Mouse (Mus musculus): ENCODE measurements around the gene Clp1. TPM values are rescaled to one million over a fixed set of nuclear protein-coding genes. Genes with fewer than 3 reads are reported as not detected.
"Not testable (repeated sequence)": the region's sequence is repeated elsewhere in the genome, so short reads cannot be mapped to it uniquely, and the experiment has no call there.

Gene Clp1
- total RNA-seq, 2 experiments from 2014 or later = 13.0 to 15.2 TPM

DNA sequence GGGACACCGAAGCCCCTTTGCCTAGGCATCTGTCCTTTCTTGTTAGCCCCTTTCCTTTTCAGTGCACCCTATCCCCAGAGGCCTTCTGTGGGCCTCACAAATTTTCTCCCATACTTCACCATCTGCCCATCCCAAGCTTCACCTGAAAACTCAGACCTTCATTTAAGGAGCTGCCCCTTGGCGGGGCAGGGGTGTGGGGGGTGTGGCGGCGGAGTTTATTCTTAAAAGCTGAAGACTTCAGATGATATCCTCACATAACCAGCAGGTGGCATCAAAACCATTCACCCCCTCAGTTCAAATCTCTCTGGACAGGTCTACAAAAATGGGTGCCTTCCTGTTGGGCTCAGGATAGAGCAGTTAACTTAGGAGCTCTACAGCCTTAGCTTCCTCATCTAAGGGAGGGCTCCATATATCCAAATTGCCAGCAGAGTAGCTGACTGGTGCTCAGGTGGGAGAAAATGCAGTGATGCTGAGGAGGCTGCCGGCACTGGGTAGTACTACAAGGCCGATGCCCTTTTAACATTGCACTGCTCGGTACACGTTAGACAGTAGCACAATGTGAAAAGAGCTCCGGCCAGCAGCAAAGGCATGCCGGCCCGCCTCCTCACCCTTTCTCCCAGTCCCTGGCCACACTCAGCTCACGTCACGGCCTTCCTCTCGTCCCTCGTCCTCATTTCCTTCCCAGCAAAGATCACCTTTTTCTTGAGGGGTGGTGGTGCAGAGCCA lies 13.6 kb upstream of the Clp1 start:
- no peak for DNase-seq (ENCODE audit: low spot score in 2 of 2)

DNA sequence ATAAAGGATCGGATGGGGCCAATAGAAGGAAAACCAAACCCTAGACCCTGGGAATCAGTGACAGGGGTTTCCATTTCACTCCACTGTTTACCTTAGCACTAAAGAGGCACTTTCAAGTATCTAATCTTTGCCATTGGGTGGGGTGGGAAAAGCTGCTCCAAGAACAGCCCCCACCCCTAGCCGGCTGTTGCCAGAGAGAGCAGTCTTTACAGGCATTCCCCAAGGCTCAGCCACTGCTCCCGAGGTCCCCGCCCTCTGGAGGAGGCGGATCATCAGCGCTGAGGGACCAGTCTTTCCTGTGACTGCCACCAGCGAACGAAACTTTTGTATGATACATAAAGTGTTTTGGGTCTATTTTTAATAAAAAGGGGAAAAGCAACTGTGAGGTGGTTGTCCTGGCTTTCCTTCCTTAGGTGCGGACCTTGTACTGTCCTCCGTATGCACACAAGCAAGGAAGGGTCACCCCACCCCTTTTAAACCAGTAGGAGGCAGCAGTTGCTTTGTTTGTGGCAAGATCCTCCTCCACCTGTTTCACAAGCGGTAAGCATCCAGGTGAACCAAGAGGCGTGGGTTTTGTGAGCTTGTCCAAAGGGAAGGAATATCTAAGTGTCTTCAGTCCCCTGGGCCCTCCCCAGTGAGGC lies 11.2 kb upstream of the Clp1 start:
- DNase-seq (ENCODE audit: low spot score in 2 of 2) = no peak

DNA sequence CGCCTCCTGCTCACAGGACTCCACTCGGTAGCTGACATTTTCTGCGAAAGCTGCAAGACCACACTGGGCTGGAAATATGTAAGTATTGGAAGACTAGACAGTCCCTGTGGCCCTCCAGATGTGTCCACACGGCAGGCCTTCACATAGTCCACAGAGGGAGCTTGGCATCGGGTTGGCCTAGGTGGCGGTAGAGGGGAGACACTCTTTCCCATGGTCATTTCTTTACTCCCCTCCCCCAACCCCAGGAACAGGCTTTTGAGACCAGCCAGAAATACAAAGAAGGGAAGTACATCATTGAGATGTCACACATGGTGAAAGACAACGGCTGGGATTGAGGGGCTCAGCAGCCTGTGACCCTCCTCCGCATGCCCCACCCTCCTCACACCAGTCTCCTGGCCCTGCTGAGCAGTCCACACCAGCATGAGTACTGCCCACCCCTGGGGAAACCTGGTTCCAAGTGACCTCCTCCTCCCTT lies 10.3 kb upstream of the Clp1 start:
- DNase-seq (ENCODE audit: low spot score in 2 of 2) = no peak

DNA sequence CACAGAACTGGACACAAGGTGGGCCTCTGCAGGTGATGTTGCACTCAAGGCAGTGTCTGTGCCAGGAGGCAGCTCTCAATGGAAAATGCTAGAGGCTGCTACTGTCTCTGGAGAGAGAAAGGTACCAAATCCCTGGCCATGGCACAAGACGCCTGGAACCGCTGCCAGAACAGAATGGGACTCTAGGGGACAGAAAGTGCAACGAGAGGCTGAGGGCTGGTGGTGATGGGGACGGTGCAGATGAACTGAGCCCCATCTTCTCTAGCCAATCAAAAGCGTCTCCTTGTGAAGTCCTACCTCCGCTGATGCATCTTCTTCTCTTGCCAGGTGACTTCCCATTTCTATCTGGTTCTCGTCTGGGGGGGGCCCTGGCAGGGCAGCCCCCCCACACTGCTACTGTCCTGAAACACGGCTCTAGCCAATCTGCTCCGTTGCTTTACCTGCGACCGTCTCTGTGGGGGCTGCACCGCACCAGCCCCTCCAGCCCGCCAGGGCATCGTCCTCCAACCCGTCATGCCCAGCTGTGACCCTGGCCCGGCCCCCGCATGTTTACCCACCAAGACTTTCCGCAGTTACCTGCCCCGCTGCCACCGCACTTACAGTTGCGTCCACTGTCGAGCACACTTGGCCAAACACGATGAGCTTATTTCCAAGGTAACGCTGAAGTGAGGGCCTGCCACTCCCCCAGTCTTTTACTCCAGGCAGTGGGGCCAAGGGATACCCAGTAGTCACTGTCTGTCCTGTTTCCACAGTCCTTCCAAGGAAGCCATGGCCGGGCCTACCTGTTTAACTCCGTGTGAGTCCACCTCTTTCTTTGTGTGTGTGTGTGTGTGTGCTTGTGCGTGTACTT lies 9.4 kb upstream of the Clp1 start:
- no peak for DNase-seq (ENCODE audit: low spot score in 2 of 2)

DNA sequence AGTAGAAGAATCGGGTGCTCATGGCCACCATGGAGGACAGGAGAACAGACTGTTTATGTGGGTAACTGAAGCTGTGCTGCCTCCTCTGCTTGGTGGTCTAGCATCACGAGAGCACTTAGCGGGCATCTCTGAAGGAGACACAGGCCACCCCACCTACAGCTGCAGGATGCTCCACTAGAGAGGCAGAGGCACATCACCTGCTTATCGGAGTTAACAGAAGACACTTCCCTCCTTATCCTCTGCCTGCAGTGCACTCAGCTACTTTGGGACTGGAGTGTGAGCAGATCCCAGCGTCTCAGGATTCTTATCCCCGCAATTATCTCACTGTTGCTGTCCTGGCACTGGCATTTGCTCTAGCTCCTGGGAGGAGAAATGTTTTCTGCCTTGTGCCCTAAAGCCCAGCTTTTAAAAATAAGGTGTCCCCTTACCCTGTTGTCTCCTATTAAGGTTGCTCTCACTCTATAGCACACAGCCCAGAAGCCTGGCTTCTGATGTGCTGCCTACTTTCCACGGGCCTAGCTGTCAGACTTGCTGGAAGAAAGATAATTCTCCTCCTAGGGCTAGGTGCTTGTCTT lies 8.3 kb upstream of the Clp1 start:
- DNase-seq (ENCODE audit: low spot score in 2 of 2) = no peak

DNA sequence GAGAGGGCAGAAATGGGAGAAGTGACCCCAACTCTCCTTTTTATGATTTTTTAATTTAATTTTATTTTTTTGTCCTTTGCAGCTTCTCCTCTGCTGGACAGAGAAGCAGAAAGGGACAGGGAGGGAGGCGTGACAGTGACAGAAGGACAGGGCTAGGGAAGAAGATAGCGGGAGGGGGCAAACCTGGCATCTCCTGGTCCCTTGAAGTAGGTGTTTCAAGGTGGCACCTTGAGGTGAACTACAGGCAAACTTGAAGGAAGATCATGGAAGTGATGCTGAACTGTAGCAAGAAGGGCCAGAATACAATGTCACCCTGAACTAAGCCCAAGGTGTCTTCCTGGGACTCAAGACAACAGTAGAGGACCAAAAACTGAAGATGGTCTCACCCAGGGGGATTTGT lies 7.8 kb upstream of the Clp1 start:
- no peak for DNase-seq (ENCODE audit: low spot score in 2 of 2)

DNA sequence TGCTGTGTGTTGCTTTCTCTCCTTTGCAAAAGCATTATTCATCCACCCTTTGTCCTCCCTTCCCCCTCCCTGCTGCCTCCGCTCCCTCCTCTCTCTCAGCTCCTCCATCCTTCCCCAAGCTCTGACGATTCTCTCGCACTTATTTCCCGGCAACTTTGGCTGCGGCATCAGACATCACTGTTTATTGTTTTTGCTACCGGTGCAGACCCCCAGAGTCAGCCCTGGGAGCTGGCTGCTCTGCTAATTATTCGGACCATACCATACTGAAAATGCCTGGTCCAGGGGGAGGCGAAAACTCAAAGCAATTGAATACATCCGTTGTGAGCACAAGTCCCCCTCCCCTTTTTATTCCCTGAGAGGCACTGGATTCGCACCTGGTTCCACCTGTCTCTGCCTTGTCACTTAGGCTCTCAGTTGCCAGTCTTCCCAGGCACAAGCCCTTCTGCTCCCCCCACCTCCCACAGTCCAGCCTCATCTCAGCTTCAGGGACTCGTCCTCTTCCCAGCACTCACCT lies 7.3 kb upstream of the Clp1 start:
- no peak for DNase-seq (ENCODE audit: low spot score in 2 of 2)

DNA sequence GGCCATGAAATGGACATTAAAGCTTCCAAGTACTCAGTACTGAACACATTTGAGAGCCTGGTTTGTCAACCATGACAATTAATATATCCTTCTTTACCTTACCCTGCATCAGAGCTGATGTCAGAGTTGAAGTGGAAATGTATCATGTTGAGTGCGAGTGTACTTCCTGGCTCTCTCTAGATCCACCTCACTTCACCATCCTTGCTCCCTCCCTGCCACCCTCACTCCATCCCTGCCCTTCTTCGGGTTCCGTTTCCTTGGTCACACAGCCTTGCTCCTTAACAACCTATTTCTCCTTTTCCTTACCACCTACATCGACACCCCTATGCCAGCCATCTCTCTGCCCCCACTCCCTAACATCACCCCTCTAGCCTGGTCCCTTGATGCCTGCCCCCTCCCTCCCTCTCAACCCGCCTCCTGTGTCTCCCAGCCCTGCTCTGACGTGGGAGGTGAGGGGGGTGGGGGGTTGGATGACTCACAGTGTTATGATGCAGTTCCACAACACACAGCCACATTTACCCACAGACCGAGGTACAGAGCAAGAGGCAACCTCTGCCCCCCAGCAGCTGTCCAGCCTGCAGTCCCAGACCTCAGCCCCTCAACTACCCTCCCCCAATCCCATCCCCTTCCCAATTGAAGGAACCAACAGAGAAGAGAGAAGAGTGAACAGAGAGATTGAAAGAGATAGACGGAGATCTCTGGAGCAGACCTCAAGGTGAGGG lies 6.6 kb upstream of the Clp1 start, which contains the start of gene Ypel4:
Gene Ypel4, plus strand, starts transcription at position 480 of the 722 bp plus-strand sequence.
- DNase-seq (ENCODE audit: low spot score in 2 of 2) = no peak

DNA sequence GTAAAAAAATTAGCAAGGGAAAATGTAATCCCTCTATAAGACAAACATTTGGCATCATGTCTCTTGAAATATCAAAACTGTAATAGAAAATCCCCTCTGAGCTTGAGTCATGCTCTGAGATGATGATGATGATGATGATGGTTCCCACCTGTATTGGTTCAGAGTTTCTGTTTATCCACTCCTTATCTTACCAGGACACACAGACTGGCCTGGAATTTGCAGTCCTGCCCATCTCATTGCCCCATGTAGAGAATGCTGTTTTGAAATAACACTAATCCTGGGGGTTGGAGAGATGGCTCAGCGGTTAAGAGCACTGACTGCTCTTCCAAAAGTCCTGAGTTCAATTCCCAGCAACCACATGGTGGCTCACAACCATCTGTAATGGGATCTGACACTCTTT lies 5.2 kb upstream of the Clp1 start:
- DNase-seq (ENCODE audit: low spot score in 2 of 2) = no peak

DNA sequence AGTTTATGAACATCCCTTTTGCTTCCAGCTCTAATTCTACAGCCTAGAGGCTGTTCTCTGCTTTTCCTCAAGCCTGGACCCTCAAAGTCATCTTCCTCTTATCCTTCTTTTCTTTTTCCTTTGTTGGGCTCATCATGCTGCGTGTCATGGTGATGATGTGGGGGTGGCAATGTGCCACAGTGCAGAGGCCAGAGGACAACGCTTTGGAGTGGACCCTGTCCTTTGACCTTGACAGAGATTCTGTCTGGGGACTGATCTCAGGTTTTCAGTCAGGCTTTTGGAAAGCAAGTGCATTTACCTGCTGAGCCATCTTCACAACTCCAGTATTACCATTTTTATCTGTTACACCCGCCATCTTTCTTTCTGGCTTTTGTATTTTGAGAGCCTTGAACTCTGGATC lies 4.1 kb upstream of the Clp1 start:
- DNase-seq (ENCODE audit: low spot score in 2 of 2) = no peak

DNA sequence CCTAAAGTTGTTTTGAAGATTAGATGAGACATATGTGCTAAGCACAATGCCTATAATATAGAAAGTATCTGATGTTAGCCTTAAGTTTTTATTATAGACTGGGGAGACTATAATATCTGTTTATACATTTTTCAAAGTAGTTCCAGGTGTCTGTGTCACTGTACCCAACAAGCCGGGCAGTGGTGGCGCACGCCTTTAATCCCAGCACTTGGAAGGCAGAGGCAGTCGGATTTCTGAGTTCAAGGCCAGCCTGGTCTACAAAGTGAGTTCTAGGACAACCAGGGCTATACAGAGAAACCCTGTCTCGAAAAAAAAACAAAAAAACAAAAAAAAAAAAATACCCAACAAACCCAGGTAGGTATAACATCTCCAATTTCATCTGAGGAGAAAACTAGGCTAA lies 1.0 kb upstream of the Clp1 start:
- DNase-seq (ENCODE audit: low spot score in 2 of 2) = not testable (repeated sequence)

DNA sequence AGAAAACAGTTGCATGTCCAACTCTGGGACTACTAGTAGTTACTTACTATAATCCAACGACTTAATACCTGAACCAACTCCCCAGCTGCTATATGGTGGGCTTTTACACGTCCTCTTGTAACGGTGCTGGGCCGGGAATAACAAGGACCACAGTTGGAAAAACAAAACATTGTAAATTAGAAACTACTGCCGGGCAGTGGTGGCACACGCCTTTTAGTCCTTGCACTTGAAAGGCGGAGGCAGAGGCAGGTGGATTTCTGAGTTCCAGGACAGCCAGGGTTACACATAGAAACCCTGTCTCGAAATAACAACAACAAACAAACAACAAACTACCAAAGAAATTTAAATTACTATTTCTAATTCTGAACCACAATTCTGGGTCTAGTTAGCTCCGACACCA lies 434 bp downstream of the Clp1 start:
- DNase-seq (ENCODE audit: low spot score in 2 of 2) = no peak

DNA sequence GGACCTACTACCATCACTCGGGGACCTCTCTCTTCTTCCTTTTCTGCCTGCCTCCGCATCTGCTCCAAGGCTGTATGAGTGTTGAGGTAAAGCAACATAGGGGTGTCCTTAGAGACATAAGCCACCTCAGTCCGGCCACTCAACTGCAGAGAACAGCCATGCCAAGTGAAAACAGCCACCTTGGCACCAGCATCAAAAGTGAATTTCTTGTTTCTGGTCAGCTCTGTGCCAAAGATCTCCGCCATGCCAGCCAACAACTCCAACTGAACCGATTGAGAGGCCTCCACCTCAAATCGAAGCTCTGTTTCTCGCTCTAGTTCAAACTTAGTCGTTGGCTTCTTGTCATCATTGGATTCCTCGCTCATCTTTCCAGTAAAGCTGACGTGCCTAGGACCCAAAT lies 1.4 kb downstream of the Clp1 start:
- no peak for DNase-seq (ENCODE audit: low spot score in 2 of 2)

DNA sequence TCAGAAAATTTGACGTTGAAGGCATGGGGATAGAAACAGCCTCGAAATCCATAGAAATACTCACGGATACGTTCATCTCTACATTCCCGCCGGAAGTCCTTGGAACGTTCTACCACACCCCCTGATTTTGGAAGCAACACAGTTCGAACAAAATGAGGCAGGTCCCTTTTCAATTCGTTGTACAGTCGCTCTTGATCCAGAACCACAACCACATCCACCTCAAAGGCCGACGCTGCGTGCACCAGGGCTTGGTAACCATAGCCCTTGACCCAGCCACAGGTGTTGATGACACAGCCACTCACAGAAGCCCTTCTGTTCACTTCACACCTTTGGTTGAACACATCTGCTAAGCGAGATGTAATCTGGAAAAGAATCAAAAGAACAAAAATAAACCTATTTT lies 3.3 kb downstream of the Clp1 start:
- no peak for DNase-seq (ENCODE audit: low spot score in 2 of 2)

DNA sequence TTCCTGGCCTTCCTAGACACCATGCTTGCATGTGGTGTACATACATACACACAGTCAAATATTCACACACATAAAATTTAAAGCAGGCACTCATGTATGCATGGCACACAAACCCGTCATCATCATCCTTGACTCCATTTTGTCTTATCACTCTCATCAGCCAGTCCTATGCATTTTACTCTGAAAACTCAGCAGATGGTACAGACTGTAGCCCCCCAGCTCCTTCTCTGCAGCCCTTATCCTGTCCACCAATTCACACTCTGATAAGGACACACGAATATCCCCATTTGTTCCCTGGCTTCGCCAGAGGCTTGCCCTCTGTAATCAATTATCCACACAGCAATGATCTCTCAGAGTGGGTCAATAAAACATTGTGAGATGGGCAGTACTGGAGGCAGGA lies 6.0 kb downstream of the Clp1 start:
- DNase-seq (ENCODE audit: low spot score in 2 of 2) = no peak

DNA sequence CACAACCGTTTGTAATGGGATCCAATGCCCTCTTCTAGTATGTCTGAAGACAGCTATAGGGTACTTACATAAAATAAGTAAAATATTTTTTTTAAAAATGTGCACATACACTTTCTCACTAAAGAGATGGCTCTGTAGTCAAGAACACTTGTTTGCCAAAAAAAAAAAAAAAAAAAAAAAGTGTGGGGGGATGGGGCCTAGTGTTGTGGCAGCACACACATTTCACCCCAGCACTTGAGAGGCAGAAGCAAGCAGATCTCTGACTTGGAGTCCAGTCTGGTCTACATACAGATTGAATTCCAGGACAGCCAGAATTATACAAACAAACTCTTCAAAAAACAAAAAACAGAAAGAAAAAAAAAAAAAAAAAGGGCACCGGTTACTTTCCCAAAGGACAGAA lies 6.4 kb downstream of the Clp1 start:
- DNase-seq (ENCODE audit: low spot score in 2 of 2) = no peak

DNA sequence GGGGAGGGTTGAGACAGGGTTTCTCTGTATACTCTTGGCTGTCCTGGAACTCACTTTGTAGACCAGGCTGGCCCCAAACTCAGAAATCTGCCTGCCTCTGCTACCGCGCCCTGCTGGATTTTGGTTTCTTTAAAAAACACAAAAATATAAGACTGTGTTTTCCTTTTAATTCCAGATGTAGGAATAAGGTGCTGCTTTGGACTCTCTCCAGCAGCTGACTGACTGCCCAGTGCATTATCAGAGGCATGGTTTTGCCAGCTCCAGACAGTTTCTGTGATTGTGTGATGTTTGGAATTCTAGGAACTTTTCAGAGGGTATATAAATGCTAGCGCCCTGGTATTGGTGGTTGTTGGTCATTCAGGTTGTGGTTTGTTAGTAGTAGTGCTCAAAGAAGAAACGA lies 9.8 kb downstream of the Clp1 start:
- no peak for DNase-seq (ENCODE audit: low spot score in 2 of 2)

DNA sequence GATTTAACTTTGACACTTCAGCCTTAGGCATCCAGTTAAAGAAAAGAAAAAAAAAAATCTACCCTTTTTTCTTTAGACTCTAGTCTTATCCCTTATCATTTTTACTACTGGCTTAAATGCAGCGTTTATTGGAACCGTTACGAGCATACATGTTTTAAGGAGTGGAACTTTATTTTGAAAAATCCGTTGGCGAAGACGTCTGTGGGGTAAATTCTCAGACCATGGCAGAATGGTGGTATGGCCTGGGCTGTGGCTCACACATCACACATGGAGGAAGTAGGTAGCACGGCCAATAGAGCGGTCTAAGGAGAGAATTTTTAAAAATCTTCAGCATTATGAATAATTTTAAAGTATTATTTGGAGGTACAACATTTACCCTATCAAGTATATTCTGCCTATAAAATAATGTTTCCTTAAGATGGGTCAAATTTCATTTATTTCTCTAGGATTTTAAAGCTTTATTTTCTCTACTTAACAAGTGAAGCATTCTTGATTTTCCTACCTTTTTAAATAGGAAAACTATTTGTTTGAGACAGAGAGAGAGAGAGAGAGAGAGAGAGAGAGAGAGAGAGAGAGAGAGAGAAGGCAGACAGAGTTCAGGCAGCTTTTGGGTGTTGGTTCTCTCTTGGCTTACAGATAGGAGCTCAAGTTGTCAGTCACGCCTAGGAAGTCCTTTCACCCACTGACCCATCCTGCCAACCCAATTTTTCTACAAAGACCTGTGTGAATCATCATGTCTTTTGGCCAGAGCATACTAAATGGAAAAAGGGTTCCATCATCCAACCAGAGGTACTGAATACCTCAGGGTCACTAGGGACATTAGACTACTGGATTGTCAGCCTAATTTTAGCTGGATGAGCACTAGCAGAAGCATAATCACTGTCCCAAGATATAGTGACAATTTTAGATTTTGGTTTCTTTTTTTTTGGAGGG lies 10.5 kb downstream of the Clp1 start:
- no peak for DNase-seq (ENCODE audit: low spot score in 2 of 2)

DNA sequence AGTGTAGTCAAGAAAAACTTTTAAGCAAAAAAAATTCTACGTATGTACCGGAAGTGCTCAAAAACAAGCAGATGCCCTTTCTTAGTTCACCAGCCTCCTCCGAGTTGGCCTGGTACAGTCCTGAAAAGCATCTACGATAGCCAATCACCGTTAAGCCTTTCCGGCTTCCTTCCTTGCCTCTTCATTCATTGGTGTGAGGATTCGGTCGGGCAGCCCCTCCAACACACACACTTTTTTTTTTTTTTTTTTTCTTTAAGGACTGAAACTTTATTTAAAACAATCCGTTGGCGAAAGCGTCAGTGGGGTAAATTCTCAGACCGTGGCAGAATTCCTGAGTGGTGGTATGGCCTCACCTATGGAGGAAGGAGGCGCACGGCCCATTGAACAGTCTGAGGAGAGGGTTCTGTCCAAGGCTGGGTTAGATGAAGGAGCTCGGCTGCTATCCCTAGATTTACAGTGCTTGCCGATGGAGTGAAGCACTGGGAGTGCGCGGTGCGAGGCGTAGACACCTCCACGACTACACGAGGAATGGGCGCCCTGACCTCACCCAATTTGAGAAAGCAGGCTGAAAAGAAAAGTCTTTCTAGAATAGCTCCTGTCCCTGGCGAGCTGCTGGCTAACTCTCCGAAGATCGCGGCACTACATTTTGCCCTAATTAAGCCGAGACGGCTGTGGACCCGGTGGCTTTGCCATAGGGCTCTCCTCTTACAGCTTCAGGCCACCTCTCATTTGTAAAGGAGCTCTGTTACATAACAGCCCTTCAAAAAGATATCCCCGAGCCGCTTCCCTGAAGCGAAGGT lies 11.4 kb downstream of the Clp1 start:
- DNase-seq (ENCODE audit: low spot score in 2 of 2) = no peak
